Mouse (Mus musculus) kidney, embryonic 14.5 days (tissue): ENCODE results near the gene Zfand2a. TPM values are rescaled to one million over a fixed set of nuclear protein-coding genes. Genes with fewer than 3 reads are reported as not detected.
A peak's percentile ranks its signal among the peaks of the same experiment; 100 is the strongest.

Source experiments
- ATAC-seq: fragments of 200-750 bp; cut with Nextera tagmentation; 2 replicates; pipeline ENCODE4 v1.8.0; 2017; ENCODE audit warnings: moderate number of reproducible peaks, mild to moderate bottlenecking, moderate TSS enrichment, moderate library complexity; ENCODE audit not compliant: low FRiP score, low TSS enrichment
- H3K27ac ChIP-seq: fragments of 300-500 bp; sonication (generic); 2 replicates; pipeline ENCODE4 v1.5.1; 2014; ENCODE audit warnings: low read depth, mild to moderate bottlenecking, low read length, moderate library complexity, mixed read lengths
- H3K27me3 ChIP-seq: fragments of 300-500 bp; sonication (generic); 2 replicates; pipeline ENCODE4 v1.6.1; 2014; ENCODE audit warnings: mild to moderate bottlenecking, low read length; ENCODE audit not compliant: control insufficient read depth, insufficient read depth
- H3K36me3 ChIP-seq: fragments of 300-500 bp; sonication (generic); 2 replicates; pipeline ENCODE4 v1.6.1; 2014; ENCODE audit warnings: low read length, mixed read lengths; ENCODE audit not compliant: control insufficient read depth, insufficient read depth
- H3K4me1 ChIP-seq: fragments of 300-500 bp; sonication (generic); 2 replicates; pipeline ENCODE4 v1.6.1; 2014; ENCODE audit warnings: low read length, mixed read lengths; ENCODE audit not compliant: control insufficient read depth, insufficient read depth
- H3K4me2 ChIP-seq: fragments of 300-500 bp; sonication (generic); replicated peaks from 2 replicates; pipeline ENCODE4 v1.6.1; 2014; ENCODE audit warnings: low read depth, mild to moderate bottlenecking, low read length
- H3K4me3 ChIP-seq: fragments of 300-500 bp; sonication (generic); 2 replicates; pipeline ENCODE4 v1.5.1; 2014; ENCODE audit warnings: mild to moderate bottlenecking, low read length
- H3K9ac ChIP-seq: fragments of 300-500 bp; sonication (generic); 2 replicates; pipeline ENCODE4 v1.6.1; 2014; ENCODE audit warnings: low read depth, mild to moderate bottlenecking, low read length, moderate library complexity
- H3K9me3 ChIP-seq: fragments of 300-500 bp; sonication (generic); 2 replicates; pipeline ENCODE4 v1.6.1; 2016; ENCODE audit warnings: low read length; ENCODE audit not compliant: control insufficient read depth
- WGBS: fragments of 180-500 bp; shearing (Covaris S2); extraction: QIAGEN DNeasy Blood & Tissue Kit; methylation state at CpG from one replicate; pipeline ENCODE4 v1.1.7; 2014; 5-methylcytosine and 5-hydroxymethylcytosine counted together
- polyA plus RNA-seq: library from polyadenylated mRNA; unstranded; fragments of >200 nt; fragmentation: Nextera tagmentation; extraction: Ambion mirVana; gene quantifications from 2 replicates; pipeline ENCODE4 v1.2.1, GENCODE M21; 2014

The Zfand2a gene
- polyA plus RNA-seq, 1 experiment from 2014 or later, result 6.8 TPM

DNA sequence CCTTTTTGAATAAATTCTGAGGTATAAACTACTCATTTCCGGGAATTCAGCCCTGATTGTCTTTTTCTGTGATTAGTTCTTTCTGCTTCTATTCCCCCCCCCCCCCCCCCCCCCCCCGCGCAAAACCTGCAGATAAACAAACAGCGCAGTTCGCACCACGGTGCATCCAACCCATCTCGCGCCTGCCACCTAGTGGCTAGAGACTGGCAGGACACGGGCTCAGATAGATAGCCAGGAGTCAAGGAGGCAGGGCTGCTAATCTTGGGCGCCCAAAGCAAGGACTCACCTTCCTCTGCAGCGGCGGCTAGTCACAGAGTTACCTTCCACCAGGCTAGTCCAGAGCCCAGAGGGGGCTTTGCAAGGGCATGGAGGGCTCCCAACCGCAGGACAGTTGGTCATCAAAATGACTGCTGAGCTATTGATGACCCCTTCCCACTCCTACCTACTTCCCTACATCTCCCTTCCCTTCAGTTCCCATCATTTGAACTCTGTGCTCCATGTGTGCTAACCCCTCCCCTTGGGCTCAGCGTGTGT, 20.8 kb upstream of the Zfand2a start:
- peak; percentile 32; the same call in 1 of the 2 replicates for ATAC-seq
- no peak overlapping the region for H3K4me3 ChIP-seq
- no peaks in the 10 kb centered on the region for H3K9me3 ChIP-seq
- WGBS, result 7% methylated on average over 12 of the region's 14 CpGs
- H3K4me1 ChIP-seq, result no peaks in the 10 kb centered on the region
- H3K36me3 ChIP-seq, result no peaks in the 10 kb centered on the region
- H3K27me3 ChIP-seq, result peaks cover 3% of the 10 kb centered on the region; the same call in 1 of the 2 replicates
- no peak overlapping the region for H3K27ac ChIP-seq
- no peak overlapping the region for H3K4me2 ChIP-seq
- H3K9ac ChIP-seq, result no peak overlapping the region

DNA sequence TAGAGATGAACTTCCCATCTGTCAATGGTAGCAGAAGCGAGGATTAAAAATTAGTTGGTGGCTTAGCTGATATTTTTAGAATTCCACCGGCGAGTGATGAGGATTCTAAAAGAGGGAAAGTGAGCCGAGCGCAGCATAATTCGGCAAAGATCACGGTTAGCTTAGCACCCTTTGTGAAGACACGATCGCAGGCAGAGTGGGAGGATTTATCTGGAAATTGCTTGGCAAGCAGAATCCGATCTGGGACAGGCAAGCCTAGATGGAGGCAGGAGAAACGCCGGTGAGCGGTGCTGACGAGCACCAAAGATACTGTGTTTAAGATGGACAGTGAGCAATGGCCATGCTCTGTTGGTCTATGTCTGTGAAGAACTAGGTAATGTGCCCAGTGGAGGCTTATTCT, 17.9 kb upstream of the Zfand2a start:
- no peaks in the 10 kb centered on the region for H3K9me3 ChIP-seq
- H3K9ac ChIP-seq, result no peak overlapping the region
- ATAC-seq, result no peak
- no peak overlapping the region for H3K27ac ChIP-seq
- no peaks in the 10 kb centered on the region for H3K4me1 ChIP-seq
- H3K27me3 ChIP-seq, result peaks cover 3% of the 10 kb centered on the region; the same call in 1 of the 2 replicates
- H3K4me3 ChIP-seq, result no peak overlapping the region
- 76% methylated on average over 14 of the region's 14 CpGs for WGBS
- no peaks in the 10 kb centered on the region for H3K36me3 ChIP-seq
- H3K4me2 ChIP-seq, result no peak overlapping the region

DNA sequence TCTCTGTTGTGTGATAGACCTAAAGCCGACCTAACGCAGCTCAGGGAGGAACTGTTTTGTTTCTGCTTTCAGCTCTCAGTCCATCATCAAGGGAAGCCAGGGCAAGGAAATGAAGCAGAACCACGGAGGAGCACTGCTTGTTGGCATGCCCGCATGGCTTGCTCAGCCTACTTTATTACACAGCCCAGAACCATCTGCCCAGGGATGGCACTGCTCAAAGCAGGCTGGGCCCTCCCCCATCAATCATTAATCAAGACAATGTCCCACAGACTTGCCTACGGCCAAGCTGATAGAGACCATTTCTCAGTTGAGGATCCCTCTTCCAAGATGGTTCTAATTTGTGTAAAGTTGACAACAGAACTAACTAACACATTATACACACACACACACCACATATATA, 14.4 kb upstream of the Zfand2a start:
- no peaks in the 10 kb centered on the region for H3K9me3 ChIP-seq
- 0 out of 2 replicates have a peak, but pooled peaks cover 4% of the 10 kb centered on the region for H3K27me3 ChIP-seq
- H3K4me3 ChIP-seq, result no peak overlapping the region
- no peak overlapping the region for H3K27ac ChIP-seq
- H3K4me2 ChIP-seq, result no peak overlapping the region
- 42% methylated on average over 5 of the region's 5 CpGs for WGBS
- ATAC-seq, result no peak
- no peaks in the 10 kb centered on the region for H3K36me3 ChIP-seq
- no peak overlapping the region for H3K9ac ChIP-seq
- no peaks in the 10 kb centered on the region for H3K4me1 ChIP-seq

DNA sequence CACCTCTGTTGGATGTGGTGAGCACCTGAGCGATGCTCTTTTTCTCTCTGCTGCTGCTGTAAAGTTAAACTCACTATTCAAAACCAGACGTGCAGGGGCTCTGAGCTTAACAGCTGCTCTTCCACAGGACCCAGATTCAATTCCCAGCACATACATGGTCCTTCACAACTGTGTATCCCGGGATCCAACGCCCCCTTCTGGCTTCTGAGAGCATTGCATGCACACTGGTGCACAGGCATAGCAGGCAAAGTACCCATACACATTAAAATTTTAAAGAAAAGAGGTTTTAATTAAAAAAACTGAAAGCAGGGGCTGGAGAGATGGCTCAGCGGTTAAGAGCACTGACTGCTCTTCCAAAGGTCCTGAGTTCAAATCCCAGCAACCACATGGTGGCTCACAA, 12.6 kb upstream of the Zfand2a start:
- ATAC-seq, result no peak
- Histone ChIP-seq H3K4me2 (no peak overlapping the region), H3K4me1 (no peaks in the 10 kb centered on the region), H3K27ac (no peak overlapping the region), H3K27me3 (0 out of 2 replicates have a peak, but pooled peaks cover 4% of the 10 kb centered on the region), H3K9ac (no peak overlapping the region), H3K36me3 (no peaks in the 10 kb centered on the region), H3K9me3 (no peaks in the 10 kb centered on the region), H3K4me3 (no peak overlapping the region)
- WGBS, result 52% methylated on average over 5 of the region's 5 CpGs

DNA sequence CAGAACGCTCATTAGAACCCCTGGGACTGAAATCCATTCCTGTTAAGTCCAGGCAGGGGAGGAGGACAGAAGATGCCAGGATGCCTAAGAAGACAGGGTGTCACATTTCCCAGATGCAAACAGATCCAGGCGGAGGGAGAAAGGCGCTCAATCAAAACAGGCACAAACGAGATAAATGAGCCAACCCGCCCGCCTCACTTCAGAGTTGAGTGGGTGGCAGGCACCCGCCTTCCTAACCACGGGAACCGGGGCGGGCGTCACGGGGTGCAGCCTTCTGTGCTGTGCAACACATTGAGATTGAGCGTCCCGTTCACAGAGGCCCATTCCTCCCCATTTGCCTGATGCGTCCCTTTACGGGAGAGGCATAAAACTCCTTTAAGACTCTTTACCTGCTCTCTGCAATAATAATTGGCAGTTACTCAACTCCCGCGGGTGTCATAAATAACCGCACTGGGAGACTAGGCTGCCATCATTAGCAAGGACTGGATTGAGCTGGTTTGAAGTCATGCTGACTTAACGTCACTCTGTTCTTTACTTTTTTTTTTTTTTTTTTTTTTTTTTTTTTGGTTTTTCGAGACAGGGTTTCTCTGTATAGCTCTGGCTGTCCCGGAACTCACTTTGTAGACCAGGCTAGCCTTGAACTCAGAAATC, 10.8 kb upstream of the Zfand2a start:
- no peaks in the 10 kb centered on the region for H3K9me3 ChIP-seq
- no peak overlapping the region for H3K9ac ChIP-seq
- H3K4me1 ChIP-seq, result no peaks in the 10 kb centered on the region
- peak; percentile 76 for ATAC-seq
- H3K4me2 ChIP-seq, result no peak overlapping the region; the same call in 1 of the 2 replicates
- 15% methylated on average over 22 of the region's 22 CpGs for WGBS
- H3K4me3 ChIP-seq, result no peak overlapping the region
- no peaks in the 10 kb centered on the region for H3K36me3 ChIP-seq
- H3K27ac ChIP-seq, result no peak overlapping the region
- H3K27me3 ChIP-seq, result 0 out of 2 replicates have a peak, but pooled peaks cover 4% of the 10 kb centered on the region

DNA sequence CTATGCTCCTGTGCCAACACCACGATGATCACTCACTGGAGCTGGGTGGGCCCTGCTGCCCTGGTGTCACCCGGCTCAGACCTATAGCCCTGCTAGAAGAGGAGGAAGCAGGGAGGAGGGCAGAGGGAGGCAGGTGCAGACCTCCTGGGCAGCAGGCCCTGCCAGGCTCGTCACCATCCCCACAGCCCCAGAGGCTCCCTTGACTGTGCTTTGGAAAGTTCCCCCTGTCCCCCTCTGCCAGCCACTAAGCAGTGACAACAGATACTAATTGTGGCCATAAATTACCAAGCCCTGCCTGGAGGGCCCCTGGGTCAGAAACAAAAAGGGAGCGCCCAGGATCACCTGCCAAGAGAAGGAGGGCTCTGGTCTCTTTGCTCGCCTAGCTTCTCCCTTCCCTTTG, 9.3 kb upstream of the Zfand2a start:
- ATAC-seq, result 0 out of 2 replicates have a peak, but pooled peaks have one; percentile 22
- H3K4me3 ChIP-seq, result no peak overlapping the region
- no peaks in the 10 kb centered on the region for H3K9me3 ChIP-seq
- H3K4me2 ChIP-seq, result no peak overlapping the region
- no peaks in the 10 kb centered on the region for H3K4me1 ChIP-seq
- H3K36me3 ChIP-seq, result no peaks in the 10 kb centered on the region
- WGBS, result 25% methylated on average over 5 of the region's 5 CpGs
- H3K9ac ChIP-seq, result no peak overlapping the region
- no peak overlapping the region for H3K27ac ChIP-seq
- 0 out of 2 replicates have a peak, but pooled peaks cover 4% of the 10 kb centered on the region for H3K27me3 ChIP-seq

DNA sequence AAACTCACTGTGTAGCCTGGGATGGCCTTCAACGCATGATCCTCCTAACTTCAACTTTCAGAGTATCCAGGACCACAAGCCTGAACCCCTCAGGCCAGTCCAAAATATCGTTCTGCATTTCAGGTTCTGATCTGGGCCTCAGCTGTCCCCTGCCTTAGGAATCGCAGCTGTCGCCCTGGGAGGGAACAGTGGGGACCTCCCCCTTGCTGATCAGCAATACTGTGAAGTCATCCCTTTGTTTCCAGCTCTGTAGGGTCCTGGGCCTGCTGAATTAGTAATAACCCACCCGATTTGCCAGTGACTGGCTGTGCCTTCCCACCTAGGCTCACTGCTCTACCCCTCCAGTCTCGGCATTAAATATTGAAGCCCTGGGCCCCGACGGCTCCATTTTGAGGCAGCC, 7.0 kb upstream of the Zfand2a start:
- H3K4me2 ChIP-seq, result no peak overlapping the region

DNA sequence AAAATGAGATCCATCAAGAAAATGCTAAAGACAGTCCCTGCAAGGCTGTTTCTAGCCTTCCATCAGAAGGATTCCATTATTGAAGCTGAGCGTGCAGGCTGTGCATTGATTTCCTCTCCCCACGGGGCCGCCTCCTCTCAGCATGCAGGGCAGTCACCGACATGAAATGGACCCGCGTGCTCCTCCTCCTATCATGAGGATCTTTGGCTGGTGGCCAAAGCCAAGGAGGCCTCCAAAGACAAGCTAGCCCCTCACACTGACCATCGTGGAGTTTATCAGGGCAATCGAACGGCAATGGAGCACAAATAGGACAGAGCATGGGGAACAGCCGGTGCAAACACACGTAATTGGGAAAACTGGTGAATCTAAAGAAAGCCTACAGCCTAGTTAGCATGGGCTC, 5.8 kb upstream of the Zfand2a start:
- WGBS, result 79% methylated on average over 11 of the region's 11 CpGs
- Histone ChIP-seq H3K36me3 (no peaks in the 10 kb centered on the region), H3K9ac (no peak overlapping the region), H3K4me3 (no peak overlapping the region), H3K27me3 (0 out of 2 replicates have a peak, but pooled peaks cover 4% of the 10 kb centered on the region), H3K4me2 (no peak overlapping the region), H3K9me3 (peaks cover 6% of the 10 kb centered on the region), H3K27ac (no peak overlapping the region), H3K4me1 (no peaks in the 10 kb centered on the region)
- ATAC-seq, result no peak

More for the DNA sequence above, 7.0 kb upstream of the Zfand2a start:
- no peaks in the 10 kb centered on the region for H3K4me1 ChIP-seq
- 0 out of 2 replicates have a peak, but pooled peaks cover 4% of the 10 kb centered on the region for H3K27me3 ChIP-seq
- peaks cover 3% of the 10 kb centered on the region for H3K9me3 ChIP-seq
- ATAC-seq, result no peak
- no peak overlapping the region for H3K27ac ChIP-seq
- H3K36me3 ChIP-seq, result no peaks in the 10 kb centered on the region
- 63% methylated on average over 8 of the region's 8 CpGs for WGBS
- no peak overlapping the region for H3K4me3 ChIP-seq
- no peak overlapping the region for H3K9ac ChIP-seq

DNA sequence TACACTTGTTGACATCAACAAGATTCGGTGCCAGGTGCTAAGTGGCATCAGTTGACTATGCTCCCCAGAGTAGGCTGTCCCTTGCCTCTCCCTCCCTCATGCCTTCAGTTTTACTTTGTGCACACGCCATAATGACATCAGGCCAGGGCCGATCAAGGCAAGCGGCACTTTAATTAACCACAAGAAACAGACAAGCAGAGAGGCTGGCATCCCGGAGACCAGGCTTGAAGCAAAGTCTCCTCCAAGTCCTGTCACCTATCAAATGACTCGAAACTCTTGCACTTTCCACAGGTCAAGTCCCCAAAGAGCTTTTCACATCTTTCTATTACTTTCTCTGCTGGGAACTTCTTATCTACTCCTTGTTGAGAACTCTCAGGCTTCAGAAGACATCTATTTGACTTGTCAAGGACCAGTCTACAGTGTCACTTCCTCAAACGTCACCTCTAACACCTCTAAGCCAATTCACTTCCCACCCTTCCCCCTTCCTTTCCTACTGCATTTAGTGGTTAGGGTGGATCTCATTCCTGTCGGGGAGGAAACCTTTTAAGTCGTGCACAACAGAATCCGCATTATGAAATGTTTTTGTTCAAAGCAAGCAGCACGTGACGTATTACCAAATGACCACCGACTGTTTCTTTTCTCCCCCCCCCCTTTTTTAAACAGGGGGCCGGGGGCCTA, 1.0 kb downstream of the Zfand2a start:
- ATAC-seq, result no peak

More for the DNA sequence above, 1.0 kb downstream of the Zfand2a start:
- H3K27me3 ChIP-seq, result no peaks in the 10 kb centered on the region
- 57% methylated on average over 14 of the region's 14 CpGs for WGBS
- peaks cover 37% of the 10 kb centered on the region for H3K36me3 ChIP-seq
- H3K27ac ChIP-seq, result no peak overlapping the region
- peaks cover 7% of the 10 kb centered on the region; the same call in 1 of the 2 replicates for H3K4me1 ChIP-seq
- peaks cover 6% of the 10 kb centered on the region for H3K9me3 ChIP-seq
- H3K9ac ChIP-seq, result peak overlapping the region; percentile 85; the same call in 1 of the 2 replicates
- H3K4me3 ChIP-seq, result peak overlapping the region; percentile 96
- peak overlapping the region; percentile 90 for H3K4me2 ChIP-seq
